Mouse (Mus musculus) adrenal gland, adult 2 months (tissue): Measurements from ENCODE around the gene Erbb3. TPM values are rescaled to one million over a fixed set of nuclear protein-coding genes. Genes with fewer than 3 reads are reported as not detected.

Experiments used
- DNase-seq: peaks from one replicate; pipeline ENCODE4 v3.0.0; 2021
- microRNA-seq, 2 experiments: library from miRNA; unstranded; fragments of <30 nt; microRNA quantifications; one replicate each; pipeline ENCODE4 v1.2.0; 2021
- polyA plus RNA-seq: library from polyadenylated mRNA; depleted of rRNA; stranded (reverse); fragments of >200 nt; gene quantifications from 2 replicates; pipeline ENCODE4 v1.2.3, GENCODE M21; 2012; rRNA removed
- total RNA-seq, 2 experiments: library from RNA; stranded (reverse); gene quantifications; 2 replicates each; pipeline ENCODE4 v1.2.3; 2021

The Erbb3 gene
- total and polyA plus RNA-seq, 3 experiments = 1.3 to 3.8 (median 2.3) TPM

DNA sequence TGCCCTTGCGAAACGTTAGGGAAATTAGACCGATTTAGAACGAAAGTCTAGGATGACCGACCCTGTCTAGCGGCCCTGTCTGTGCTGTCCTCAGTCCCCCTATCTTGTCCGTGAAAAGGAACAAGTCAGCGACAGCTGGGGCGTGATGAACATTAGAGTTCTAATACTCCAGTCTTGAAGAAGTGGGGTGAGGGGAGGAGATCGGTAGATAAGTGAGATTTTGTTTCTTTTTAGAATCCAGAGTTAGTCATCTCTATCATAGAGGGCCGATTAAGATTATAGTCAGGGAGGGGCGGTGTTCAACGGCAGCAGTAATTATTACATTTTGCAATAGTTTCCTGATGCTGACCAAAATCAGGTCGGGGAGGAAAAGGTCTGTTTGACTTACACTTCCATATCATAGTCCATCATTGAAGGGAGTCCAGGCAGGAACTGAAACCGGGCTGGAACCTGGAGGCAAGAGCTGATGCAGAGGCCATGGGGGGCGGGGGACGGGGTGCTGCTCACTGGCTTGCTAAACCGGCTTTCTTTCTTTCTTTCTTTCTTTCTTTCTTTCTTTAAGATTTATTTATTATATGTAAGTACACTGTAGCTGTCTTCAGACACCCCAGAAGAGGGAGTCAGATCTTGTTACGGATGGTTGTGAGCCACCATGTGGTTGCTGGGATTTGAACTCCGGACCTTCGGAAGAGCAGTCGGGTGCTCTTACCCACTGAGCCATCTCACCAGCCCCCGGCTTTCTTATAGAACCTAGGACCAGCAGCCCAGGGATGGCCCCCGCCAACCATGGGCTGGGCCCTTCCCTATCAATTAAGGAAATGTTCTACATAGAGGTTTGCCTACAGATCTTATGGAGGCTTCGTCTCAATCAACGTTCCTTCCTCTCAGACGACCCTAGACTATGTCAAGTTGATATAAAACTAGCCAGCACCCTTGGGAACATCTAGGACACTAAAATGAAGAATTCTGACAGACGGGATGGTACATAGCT is 62.8 kb downstream of the Erbb3 start:
- no peak for DNase-seq

DNA sequence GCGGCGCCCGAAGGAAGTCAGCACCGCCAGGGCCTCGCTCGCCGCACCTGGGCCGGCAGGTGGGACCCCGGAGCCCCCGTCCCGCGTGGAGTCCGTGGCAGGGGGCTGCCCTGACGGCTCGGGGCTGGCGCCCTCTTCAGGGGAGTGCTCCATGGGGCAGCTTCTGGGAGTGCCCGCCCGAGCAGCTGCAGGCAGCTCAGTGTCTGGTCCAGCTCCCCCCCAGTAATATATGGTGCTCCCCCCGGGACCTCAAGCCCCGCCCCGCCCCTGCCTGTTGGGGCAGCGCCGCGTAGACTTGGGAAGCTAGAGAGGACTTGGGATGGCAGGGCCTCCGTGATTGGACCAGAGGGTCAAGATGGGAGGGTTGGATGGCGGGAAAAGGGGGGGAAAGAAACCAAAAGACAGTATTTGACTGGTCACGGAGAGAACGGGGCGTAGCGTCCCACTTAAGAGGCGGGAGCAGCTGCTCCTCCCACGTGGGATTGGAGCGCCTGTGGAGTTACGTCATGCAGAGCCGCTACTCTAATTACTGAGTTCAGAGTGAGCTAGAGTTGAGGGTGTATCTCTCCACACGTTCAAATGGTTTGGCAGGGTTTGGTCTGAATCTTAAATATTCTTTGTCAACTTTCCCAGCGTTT is 63.7 kb downstream of the Erbb3 start, which contains the start of gene Esyt1:
Gene Esyt1 (minus strand): TSS at position 201 of the 638 bp plus-strand sequence.
- DNase-seq = peak; percentile 98

DNA sequence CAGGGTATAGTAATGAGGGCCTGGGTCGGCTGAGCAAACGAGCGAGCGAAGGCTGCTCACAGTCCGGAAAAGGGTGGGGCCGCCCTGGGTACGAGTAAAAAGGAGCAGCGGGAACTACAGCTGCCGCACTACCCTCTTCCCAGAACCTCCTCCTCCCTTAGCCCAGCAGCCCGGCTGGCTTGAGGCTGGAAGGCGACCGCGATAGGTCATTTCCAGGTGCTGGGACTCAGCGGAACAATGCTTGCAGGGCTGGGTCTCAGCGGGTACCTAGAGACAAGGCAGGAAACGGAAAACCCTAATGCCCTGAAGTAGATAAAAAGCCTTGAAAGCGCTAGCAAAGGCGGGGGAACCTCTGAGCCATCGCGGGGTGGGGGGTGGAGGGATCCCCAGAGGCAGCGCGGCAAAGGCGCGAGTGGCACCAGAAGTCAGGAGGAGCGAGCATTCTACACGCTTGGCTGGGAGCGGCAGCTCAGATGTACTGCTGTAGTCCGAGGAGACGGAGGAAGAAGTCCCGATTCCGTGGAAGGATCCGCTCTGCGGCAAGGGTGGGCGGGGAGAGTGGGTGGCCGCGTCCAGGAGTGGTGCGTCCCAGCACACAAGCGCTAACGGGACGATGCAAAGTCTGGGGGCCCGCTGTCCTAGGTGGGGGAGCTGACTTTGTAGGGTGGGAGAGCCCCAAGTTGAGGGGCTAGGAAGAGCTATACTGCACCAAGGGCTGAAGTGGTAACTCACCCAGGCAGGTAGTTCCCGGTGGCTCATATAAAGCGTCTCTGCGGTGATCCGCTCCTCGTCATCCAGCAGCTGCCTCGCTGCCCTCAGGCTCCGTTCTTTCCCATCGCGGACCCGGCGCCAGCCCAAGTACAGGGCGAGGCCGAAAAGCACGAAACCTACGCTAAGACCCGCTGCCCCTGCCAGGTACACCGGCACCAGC is 64.5 kb downstream of the Erbb3 start:
- peak; percentile 71 for DNase-seq

DNA sequence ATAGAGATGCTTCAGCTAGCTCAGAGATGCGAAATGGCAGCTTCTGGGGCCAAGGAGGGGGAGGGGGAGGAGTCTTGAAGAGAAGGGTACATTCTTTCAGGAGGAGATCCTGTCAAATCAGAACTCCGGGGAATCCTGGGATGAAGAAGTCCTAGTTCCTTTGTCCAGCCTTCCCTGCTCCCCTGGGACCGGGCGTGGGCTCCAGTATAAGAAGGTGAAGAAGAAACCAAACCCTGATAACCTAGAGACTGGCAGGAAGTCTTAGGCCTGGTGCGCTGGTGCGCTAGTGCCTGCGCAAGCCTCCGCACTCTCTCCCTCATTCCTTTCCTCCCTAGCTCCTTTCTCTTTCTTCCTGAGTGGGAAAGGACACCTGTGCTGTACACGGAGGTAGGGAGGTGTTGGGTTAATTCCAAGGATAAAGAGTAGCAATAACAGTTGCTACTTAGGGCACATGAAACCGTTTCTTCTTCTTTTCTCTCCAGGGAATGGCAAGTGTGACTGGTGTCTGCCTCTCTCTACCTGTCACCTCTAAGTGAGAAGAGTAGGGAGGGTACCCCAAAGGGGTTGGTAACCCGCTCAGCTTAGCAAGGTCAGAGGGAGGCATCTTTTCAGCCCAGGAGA is 65.2 kb downstream of the Erbb3 start:
- no peak for DNase-seq

GRCm38 (mm10) chr10:128522351-128522750 is 67.1 kb downstream of the Erbb3 start:
- no peak for DNase-seq

- DNase-seq = no peak
Observed at GRCm38 (mm10) chr10:128520591-128520990, 68.9 kb downstream of the Erbb3 start.

DNA sequence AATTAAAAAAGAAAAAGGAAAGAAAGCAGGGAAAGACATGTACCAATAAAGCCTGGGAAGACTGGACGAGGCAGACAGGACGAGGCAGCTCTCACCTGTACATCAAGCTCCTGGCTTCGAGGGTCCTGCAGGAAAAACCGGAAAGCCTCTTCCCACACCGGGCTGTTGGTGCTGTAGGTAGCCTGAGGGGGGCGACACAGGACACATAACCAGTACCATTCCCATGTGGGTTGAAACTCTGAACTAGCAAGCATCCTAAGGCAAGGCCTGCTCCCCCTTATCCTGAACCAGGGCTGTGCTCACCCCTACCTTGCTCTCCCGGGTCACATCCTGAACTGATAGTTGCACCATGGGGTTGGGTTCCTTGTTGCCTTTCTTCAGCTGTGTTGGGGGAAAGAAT is 70.6 kb downstream of the Erbb3 start:
- peak; percentile 54 for DNase-seq

Small RNA genes within 50 kb of the gene (microRNA-seq; reads per million reads assigned to microRNA genes)
- gene Gm47275 (0 reads per million in 2 experiments), gene Mir6917 (0 to 0.41 reads per million in 2 experiments)

Other genes with a start within 250 kb of the Erbb3 start
- gene Coq10a, start 220.7 kb downstream of the Erbb3 start, total RNA-seq = 10 to 100 TPM; 72.2 to 77.1 TPM
- gene Coq10a, start 220.7 kb downstream of the Erbb3 start, polyA plus RNA-seq = 44.2 and 116 TPM in 2 replicates
- gene Ankrd52, start 212.5 kb downstream of the Erbb3 start, total RNA-seq = 10 to 100 TPM; 48.3 to 59.3 TPM
- 44.2 and 53.1 TPM in 2 replicates for gene Ankrd52, start 212.5 kb downstream of the Erbb3 start, polyA plus RNA-seq
- gene Slc39a5, start 188.4 kb downstream of the Erbb3 start, total RNA-seq = not detected
- not detected in 2 replicates for gene Slc39a5, start 188.4 kb downstream of the Erbb3 start, polyA plus RNA-seq
- 10 to 100 TPM; 79.3 to 93.8 TPM for gene Nabp2, start 178.2 kb downstream of the Erbb3 start, total RNA-seq
- gene Nabp2, start 178.2 kb downstream of the Erbb3 start, polyA plus RNA-seq = 21.3 and 22.2 TPM in 2 replicates
- 10 to 100 TPM; 39.1 to 41.7 TPM for gene Rnf41, start 178.0 kb downstream of the Erbb3 start, total RNA-seq
- 24.4 and 28.4 TPM in 2 replicates for gene Rnf41, start 178.0 kb downstream of the Erbb3 start, polyA plus RNA-seq
- gene Smarcc2, start 130.4 kb downstream of the Erbb3 start, total RNA-seq = 100 to 1,000 TPM; 120 to 128 TPM
- 129 and 130 TPM in 2 replicates for gene Smarcc2, start 130.4 kb downstream of the Erbb3 start, polyA plus RNA-seq
- gene Myl6, start 95.5 kb downstream of the Erbb3 start, total RNA-seq = 100 to 1,000 TPM; 786 to 985 TPM
- 324 and 445 TPM in 2 replicates for gene Myl6, start 95.5 kb downstream of the Erbb3 start, polyA plus RNA-seq
- gene Myl6b, start 91.0 kb downstream of the Erbb3 start, total RNA-seq = 1 to 10 TPM; 6.2 to 8.3 TPM
- 5.1 and 5.7 TPM in 2 replicates for gene Myl6b, start 91.0 kb downstream of the Erbb3 start, polyA plus RNA-seq
- 10 to 100 TPM; 26.1 to 32.6 TPM for gene Esyt1, start 63.8 kb downstream of the Erbb3 start, total RNA-seq
- 52.8 and 59.6 TPM in 2 replicates for gene Esyt1, start 63.8 kb downstream of the Erbb3 start, polyA plus RNA-seq
- 10 to 100 TPM; 11.7 to 12.3 TPM for gene Zc3h10, start 41.9 kb downstream of the Erbb3 start, total RNA-seq
- 16.0 and 16.3 TPM in 2 replicates for gene Zc3h10, start 41.9 kb downstream of the Erbb3 start, polyA plus RNA-seq
- 1,000 to 10,000 TPM; 3,028 to 3,144 TPM for gene Rpl41, start 40.3 kb downstream of the Erbb3 start, total RNA-seq
- gene Rpl41, start 40.3 kb downstream of the Erbb3 start, polyA plus RNA-seq = 1,154 and 1,178 TPM in 2 replicates
- 10 to 100 TPM; 79.7 to 88.2 TPM for gene Pa2g4, start 23.7 kb downstream of the Erbb3 start, total RNA-seq
- 6.4 and 8.6 TPM in 2 replicates for gene Pa2g4, start 23.7 kb downstream of the Erbb3 start, polyA plus RNA-seq
- 100 to 1,000 TPM; 715 to 972 TPM for gene Rps26, start 37.1 kb upstream of the Erbb3 start, total RNA-seq
- 581 and 897 TPM in 2 replicates for gene Rps26, start 37.1 kb upstream of the Erbb3 start, polyA plus RNA-seq
- gene Ikzf4, start 56.3 kb upstream of the Erbb3 start, total RNA-seq = 1 to 10 TPM; 1.9 to 2.6 TPM
- 3.1 and 3.5 TPM in 2 replicates for gene Ikzf4, start 56.3 kb upstream of the Erbb3 start, polyA plus RNA-seq
- gene Suox, start 84.4 kb upstream of the Erbb3 start, total RNA-seq = 10 to 100 TPM; 29.2 to 32.7 TPM
- 10.2 and 10.8 TPM in 2 replicates for gene Suox, start 84.4 kb upstream of the Erbb3 start, polyA plus RNA-seq
- 100 to 1,000 TPM; 112 to 127 TPM for gene Rab5b, start 106.6 kb upstream of the Erbb3 start, total RNA-seq
- gene Rab5b, start 106.6 kb upstream of the Erbb3 start, polyA plus RNA-seq = 46.5 and 69.5 TPM in 2 replicates
- 1 to 10 TPM in 1 of 2 experiments, under 1 TPM in 1; 0.86 to 1.0 TPM for gene Pmel, start 114.5 kb upstream of the Erbb3 start, total RNA-seq
- 0.30 and 0.76 TPM in 2 replicates for gene Pmel, start 114.5 kb upstream of the Erbb3 start, polyA plus RNA-seq
- gene Cdk2, start 115.4 kb upstream of the Erbb3 start, total RNA-seq = 10 to 100 TPM; 12.6 to 16.2 TPM
- 10.5 and 10.7 TPM in 2 replicates for gene Cdk2, start 115.4 kb upstream of the Erbb3 start, polyA plus RNA-seq
- 10 to 100 TPM; 11.4 to 26.1 TPM for gene Dgka, start 155.2 kb upstream of the Erbb3 start, total RNA-seq
- 10.5 and 11.0 TPM in 2 replicates for gene Dgka, start 155.2 kb upstream of the Erbb3 start, polyA plus RNA-seq
- 10 to 100 TPM; 22.9 to 26.5 TPM for gene Pym1, start 158.2 kb upstream of the Erbb3 start, total RNA-seq
- 11.5 and 15.5 TPM in 2 replicates for gene Pym1, start 158.2 kb upstream of the Erbb3 start, polyA plus RNA-seq
- 10 to 100 TPM; 35.8 to 64.4 TPM for gene Mmp19, start 201.3 kb upstream of the Erbb3 start, total RNA-seq
- 16.0 and 16.8 TPM in 2 replicates for gene Mmp19, start 201.3 kb upstream of the Erbb3 start, polyA plus RNA-seq
- 10 to 100 TPM; 61.8 to 77.2 TPM for gene Dnajc14, start 214.4 kb upstream of the Erbb3 start, total RNA-seq
- gene Dnajc14, start 214.4 kb upstream of the Erbb3 start, polyA plus RNA-seq = 7.1 and 10.6 TPM in 2 replicates
- 1 to 10 TPM; 6.7 to 9.4 TPM for gene Tmem198b, start 214.7 kb upstream of the Erbb3 start, total RNA-seq
- 15.6 and 18.0 TPM in 2 replicates for gene Tmem198b, start 214.7 kb upstream of the Erbb3 start, polyA plus RNA-seq
- 10 to 100 TPM; 52.7 to 55.8 TPM for gene Sarnp, start 227.7 kb upstream of the Erbb3 start, total RNA-seq
- 1.3 and 1.5 TPM in 2 replicates for gene Sarnp, start 227.7 kb upstream of the Erbb3 start, polyA plus RNA-seq
- 10 to 100 TPM; 52.3 to 64.8 TPM for gene Ormdl2, start 232.0 kb upstream of the Erbb3 start, total RNA-seq
- gene Ormdl2, start 232.0 kb upstream of the Erbb3 start, polyA plus RNA-seq = 29.4 and 36.8 TPM in 2 replicates